Mouse (Mus musculus): ENCODE data around the gene Gm9045. TPM values are rescaled to one million over a fixed set of nuclear protein-coding genes. Genes with fewer than 3 reads are reported as not detected.

Gene Gm9045
- polyA plus RNA-seq, 1 experiment from 2014 or later = 0.06 TPM

DNA sequence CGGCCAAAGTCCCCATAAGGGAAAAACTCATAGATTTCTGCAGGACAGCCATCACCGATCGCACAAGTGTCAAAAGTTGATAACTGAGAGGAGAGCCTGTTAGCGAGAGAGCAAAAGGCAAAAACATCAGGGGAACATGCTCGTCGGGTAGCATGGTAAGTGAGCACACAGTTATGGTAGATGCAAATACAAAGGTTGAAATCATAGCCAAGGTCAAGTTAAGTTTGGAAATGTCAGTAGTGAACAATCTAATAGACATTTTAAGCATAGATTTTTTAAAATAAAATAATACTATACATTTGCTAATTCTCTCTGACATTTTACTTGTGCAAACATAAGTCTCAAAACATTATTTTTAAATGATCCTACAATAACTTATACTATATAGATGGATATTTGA lies 42.7 kb downstream of the Gm9045 start, which contains the start of gene Iltifb:
Gene Iltifb, minus strand, starts transcription at position 101 of the 400 bp plus-strand sequence.
- no peak for ATAC-seq
- Histone ChIP-seq H3K36me3 (ENCODE audit: control insufficient read depth, insufficient read depth, low read length) (no peaks in the 10 kb centered on the region), H3K4me2 (ENCODE audit: low read depth, low read length) (no peak within 1 kb of the TSS), H3K27ac (ENCODE audit: low read length) (no peak within 1 kb of the TSS), H3K27me3 (replicated peaks; ENCODE audit: control insufficient read depth, insufficient read depth, low read length) (no peaks in the 10 kb centered on the region), H3K9me3 (ENCODE audit: control insufficient read depth, low read length) (no peaks in the 10 kb centered on the region), H3K9ac (ENCODE audit: low read depth, low read length) (no peak within 1 kb of the TSS), H3K4me3 (ENCODE audit: low read length) (no peak within 1 kb of the TSS), H3K4me1 (ENCODE audit: control insufficient read depth, insufficient read depth, low read length) (no peaks in the 10 kb centered on the region)
- WGBS = 91% methylated on average over 6 of the region's 6 CpGs

Other genes with a start within 250 kb of the Gm9045 start
- gene Mdm1, start 196.0 kb downstream of the Gm9045 start, polyA plus RNA-seq (2015; fragmentation: Nextera tagmentation; extraction: Ambion mirVana) = 13.0 and 13.9 TPM in 2 replicates
- gene Il22, start 132.9 kb downstream of the Gm9045 start, polyA plus RNA-seq (2015; fragmentation: Nextera tagmentation; extraction: Ambion mirVana) = not detected in 2 replicates
- gene Gm32717, start 97.1 kb downstream of the Gm9045 start, polyA plus RNA-seq (2015; fragmentation: Nextera tagmentation; extraction: Ambion mirVana) = not detected in 2 replicates
- not detected in 2 replicates for gene Gm32802, start 79.1 kb downstream of the Gm9045 start, polyA plus RNA-seq (2015; fragmentation: Nextera tagmentation; extraction: Ambion mirVana)
- not detected in 2 replicates for gene Iltifb, start 42.8 kb downstream of the Gm9045 start, polyA plus RNA-seq (2015; fragmentation: Nextera tagmentation; extraction: Ambion mirVana)
- gene Gm9040, start 10.9 kb downstream of the Gm9045 start, polyA plus RNA-seq (2015; fragmentation: Nextera tagmentation; extraction: Ambion mirVana) = not detected in 2 replicates
- not detected in 2 replicates for gene Gm9044, start 5.4 kb downstream of the Gm9045 start, polyA plus RNA-seq (2015; fragmentation: Nextera tagmentation; extraction: Ambion mirVana)
- gene Gm9046, start 5.4 kb upstream of the Gm9045 start, polyA plus RNA-seq (2015; fragmentation: Nextera tagmentation; extraction: Ambion mirVana) = not detected in 2 replicates
- not detected in 2 replicates for gene Gm9048, start 10.8 kb upstream of the Gm9045 start, polyA plus RNA-seq (2015; fragmentation: Nextera tagmentation; extraction: Ambion mirVana)
- 0.06 TPM in 1 of 2 replicates, not detected in the other for gene Gm9049, start 16.3 kb upstream of the Gm9045 start, polyA plus RNA-seq (2015; fragmentation: Nextera tagmentation; extraction: Ambion mirVana)
- gene Ifng, start 103.2 kb upstream of the Gm9045 start, polyA plus RNA-seq (2015; fragmentation: Nextera tagmentation; extraction: Ambion mirVana) = not detected in 2 replicates

Data from intestine, embryonic 16.5 days (tissue).